Mouse (Mus musculus): ENCODE measurements around the gene Fam171a2. TPM values are rescaled to one million over a fixed set of nuclear protein-coding genes. Genes with fewer than 3 reads are reported as not detected.

The Fam171a2 gene
- polyA plus RNA-seq, 1 experiment from 2014 or later, result 2.0 TPM

GRCm38 (mm10) chr11:102400513-102401084, 46.9 kb downstream of the Fam171a2 start:
- H3K36me3 ChIP-seq (ENCODE audit: control insufficient read depth, insufficient read depth, low read length), result peaks cover 19% of the 10 kb centered on the region
- no peak for ATAC-seq (replicated peaks; ENCODE audit: low FRiP score)
- no peak overlapping the region for H3K4me2 ChIP-seq
- H3K9me3 ChIP-seq (ENCODE audit: control insufficient read depth, low read length), result no peaks in the 10 kb centered on the region
- H3K9ac ChIP-seq (ENCODE audit: low read depth, low read length), result no peak overlapping the region
- WGBS, result 24% methylated on average over 12 of the region's 12 CpGs
- no peak overlapping the region for H3K27ac ChIP-seq (ENCODE audit: low read depth, low read length)
- H3K27me3 ChIP-seq (replicated peaks; ENCODE audit: control insufficient read depth, insufficient read depth, low read length), result peaks cover 60% of the 10 kb centered on the region
- no peak overlapping the region for H3K4me3 ChIP-seq (ENCODE audit: low read depth, low read length)
- H3K4me1 ChIP-seq (replicated peaks; ENCODE audit: control insufficient read depth, insufficient read depth, low read length), result peaks cover 15% of the 10 kb centered on the region
- DNase-seq (ENCODE audit: low spot score), result no peak

- Histone ChIP-seq H3K36me3 (ENCODE audit: control insufficient read depth, insufficient read depth, low read length) (peaks cover 16% of the 10 kb centered on the region), H3K4me3 (ENCODE audit: low read depth, low read length) (peak overlapping the region; percentile 23; the same call in 1 of the 2 replicates), H3K9ac (ENCODE audit: low read depth, low read length) (peak overlapping the region; percentile 34; the same call in 1 of the 2 replicates), H3K4me2 (peak overlapping the region; percentile 54), H3K4me1 (replicated peaks; ENCODE audit: control insufficient read depth, insufficient read depth, low read length) (peaks cover 7% of the 10 kb centered on the region), H3K27me3 (replicated peaks; ENCODE audit: control insufficient read depth, insufficient read depth, low read length) (peaks cover 67% of the 10 kb centered on the region), H3K27ac (ENCODE audit: low read depth, low read length) (no peak overlapping the region), H3K9me3 (ENCODE audit: control insufficient read depth, low read length) (no peaks in the 10 kb centered on the region)
- ATAC-seq (replicated peaks; ENCODE audit: low FRiP score) (no peak), DNase-seq (ENCODE audit: low spot score) (no peak)
- 3% methylated on average over 34 of the region's 34 CpGs for WGBS
These were observed 47.8 kb downstream of the Fam171a2 start for GRCm38 (mm10) chr11:102399610-102400072.

DNA sequence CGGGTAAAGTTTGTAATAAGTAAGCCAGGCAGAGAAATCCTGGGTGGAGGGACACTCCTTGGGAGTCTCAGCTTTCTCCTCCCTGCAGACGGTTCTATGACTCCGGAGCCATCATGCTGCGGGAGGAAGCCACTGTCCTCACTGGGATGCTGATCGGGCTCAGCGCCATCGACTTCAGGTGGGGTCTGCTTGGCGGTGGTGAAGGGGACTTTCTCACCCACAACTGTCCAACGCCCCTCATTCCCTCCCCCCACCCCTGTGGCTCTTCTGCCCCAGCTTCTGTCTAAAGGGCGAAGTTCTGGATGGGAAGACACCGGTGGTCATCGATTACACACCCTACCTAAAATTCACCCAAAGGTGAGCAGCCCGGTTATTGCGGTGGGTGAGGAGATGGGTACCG, 48.4 kb downstream of the Fam171a2 start:
- Histone ChIP-seq H3K9ac (ENCODE audit: low read depth, low read length) (no peak overlapping the region), H3K4me3 (ENCODE audit: low read depth, low read length) (no peak overlapping the region), H3K4me2 (no peak overlapping the region), H3K36me3 (ENCODE audit: control insufficient read depth, insufficient read depth, low read length) (peaks cover 11% of the 10 kb centered on the region), H3K27me3 (replicated peaks; ENCODE audit: control insufficient read depth, insufficient read depth, low read length) (peaks cover 73% of the 10 kb centered on the region), H3K9me3 (ENCODE audit: control insufficient read depth, low read length) (no peaks in the 10 kb centered on the region), H3K4me1 (replicated peaks; ENCODE audit: control insufficient read depth, insufficient read depth, low read length) (peaks cover 5% of the 10 kb centered on the region), H3K27ac (ENCODE audit: low read depth, low read length) (no peak overlapping the region)
- DNase-seq (ENCODE audit: low spot score) (no peak), ATAC-seq (replicated peaks; ENCODE audit: low FRiP score) (no peak)
- WGBS, result 23% methylated on average over 15 of the region's 15 CpGs

DNA sequence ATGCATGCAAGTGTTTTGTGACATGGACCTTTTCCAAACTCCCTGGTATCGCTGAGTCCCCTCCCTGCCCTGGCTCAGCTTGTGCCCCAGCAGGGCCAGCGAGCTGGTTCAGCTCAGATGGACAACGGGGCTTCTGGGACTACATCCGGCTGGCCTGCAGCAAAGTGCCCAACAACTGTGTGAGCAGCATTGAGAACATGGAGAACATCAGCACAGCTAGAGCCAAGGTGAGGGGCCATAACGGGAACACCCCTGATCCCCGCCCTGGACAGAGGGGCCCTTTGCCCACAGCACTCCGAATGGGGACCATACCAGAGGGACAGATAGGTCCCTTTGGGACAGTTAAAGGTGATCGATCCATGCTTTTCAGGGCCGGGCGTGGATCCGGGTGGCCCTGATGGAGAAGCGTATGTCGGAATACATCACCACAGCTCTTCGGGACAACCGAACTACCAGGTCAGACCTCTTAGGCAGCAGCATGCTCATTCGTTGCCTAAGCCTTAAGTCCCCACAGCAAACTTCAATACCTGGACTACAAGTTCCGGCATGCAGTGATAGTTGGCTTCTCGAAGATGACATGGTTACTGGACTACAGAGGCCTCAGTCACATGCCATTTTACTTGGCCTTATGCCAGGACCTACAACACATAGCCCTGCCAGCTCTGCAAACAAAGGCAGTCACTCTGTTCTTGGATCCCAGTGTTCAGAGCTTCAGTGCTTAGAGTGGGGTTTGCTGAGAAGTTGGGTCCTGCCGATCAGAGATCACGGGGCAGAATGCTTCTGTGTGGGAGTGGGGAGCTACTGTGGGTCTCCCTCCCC, 49.3 kb downstream of the Fam171a2 start:
- Histone ChIP-seq H3K36me3 (ENCODE audit: control insufficient read depth, insufficient read depth, low read length) (peaks cover 4% of the 10 kb centered on the region), H3K4me1 (replicated peaks; ENCODE audit: control insufficient read depth, insufficient read depth, low read length) (peaks cover 5% of the 10 kb centered on the region), H3K9ac (ENCODE audit: low read depth, low read length) (no peak overlapping the region), H3K27me3 (replicated peaks; ENCODE audit: control insufficient read depth, insufficient read depth, low read length) (peaks cover 75% of the 10 kb centered on the region), H3K27ac (ENCODE audit: low read depth, low read length) (no peak overlapping the region), H3K9me3 (ENCODE audit: control insufficient read depth, low read length) (no peaks in the 10 kb centered on the region), H3K4me2 (no peak overlapping the region), H3K4me3 (ENCODE audit: low read depth, low read length) (no peak overlapping the region)
- DNase-seq (ENCODE audit: low spot score) (no peak), ATAC-seq (replicated peaks; ENCODE audit: low FRiP score) (no peak)
- 76% methylated on average over 20 of the region's 20 CpGs for WGBS

DNA sequence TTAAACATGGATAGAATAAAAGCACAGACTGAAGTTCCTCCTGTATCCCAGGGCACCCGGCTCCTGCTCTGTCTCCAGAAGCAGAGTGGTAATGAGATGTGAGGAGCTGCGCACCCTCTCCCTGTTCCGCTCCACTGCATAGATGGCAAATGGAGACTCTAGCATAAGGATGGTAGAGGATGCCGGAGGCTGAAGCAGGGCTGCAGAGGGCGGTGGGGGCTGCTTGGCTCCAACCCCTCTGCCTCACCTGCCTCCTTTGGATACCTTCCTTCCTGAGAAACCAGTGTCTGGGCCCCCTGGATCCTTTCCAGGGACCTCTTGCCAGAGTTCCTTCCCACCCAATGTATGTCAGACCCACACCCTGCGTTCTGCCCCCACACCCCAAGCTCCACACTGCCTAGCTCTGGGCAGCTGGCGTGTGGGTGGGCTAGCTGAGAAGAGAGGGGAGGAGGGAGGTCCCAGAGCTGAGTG, 50.8 kb downstream of the Fam171a2 start:
- Histone ChIP-seq H3K27ac (ENCODE audit: low read depth, low read length) (no peak overlapping the region), H3K9ac (ENCODE audit: low read depth, low read length) (no peak overlapping the region), H3K4me3 (ENCODE audit: low read depth, low read length) (no peak overlapping the region), H3K4me2 (no peak overlapping the region), H3K9me3 (ENCODE audit: control insufficient read depth, low read length) (no peaks in the 10 kb centered on the region), H3K27me3 (replicated peaks; ENCODE audit: control insufficient read depth, insufficient read depth, low read length) (peaks cover 76% of the 10 kb centered on the region), H3K4me1 (replicated peaks; ENCODE audit: control insufficient read depth, insufficient read depth, low read length) (peaks cover 5% of the 10 kb centered on the region), H3K36me3 (ENCODE audit: control insufficient read depth, insufficient read depth, low read length) (no peaks in the 10 kb centered on the region)
- WGBS, result 77% methylated on average over 7 of the region's 7 CpGs
- ATAC-seq (replicated peaks; ENCODE audit: low FRiP score) (no peak), DNase-seq (ENCODE audit: low spot score) (no peak)

GRCm38 (mm10) chr11:102396263-102396662, 51.2 kb downstream of the Fam171a2 start:
- ATAC-seq (replicated peaks; ENCODE audit: low FRiP score) (no peak), DNase-seq (ENCODE audit: low spot score) (no peak)
- WGBS, result 57% methylated on average over 6 of the region's 6 CpGs
- H3K9me3 ChIP-seq (ENCODE audit: control insufficient read depth, low read length), result no peaks in the 10 kb centered on the region
- no peak overlapping the region for H3K4me3 ChIP-seq (ENCODE audit: low read depth, low read length)
- H3K27me3 ChIP-seq (replicated peaks; ENCODE audit: control insufficient read depth, insufficient read depth, low read length), result peaks cover 75% of the 10 kb centered on the region
- H3K36me3 ChIP-seq (ENCODE audit: control insufficient read depth, insufficient read depth, low read length), result no peaks in the 10 kb centered on the region
- H3K27ac ChIP-seq (ENCODE audit: low read depth, low read length), result no peak overlapping the region
- no peak overlapping the region for H3K4me2 ChIP-seq
- H3K4me1 ChIP-seq (replicated peaks; ENCODE audit: control insufficient read depth, insufficient read depth, low read length), result peaks cover 5% of the 10 kb centered on the region
- H3K9ac ChIP-seq (ENCODE audit: low read depth, low read length), result no peak overlapping the region

- Histone ChIP-seq H3K4me2 (no peak overlapping the region), H3K27me3 (replicated peaks; ENCODE audit: control insufficient read depth, insufficient read depth, low read length) (peaks cover 69% of the 10 kb centered on the region), H3K4me1 (replicated peaks; ENCODE audit: control insufficient read depth, insufficient read depth, low read length) (peaks cover 5% of the 10 kb centered on the region), H3K4me3 (ENCODE audit: low read depth, low read length) (no peak overlapping the region), H3K9me3 (ENCODE audit: control insufficient read depth, low read length) (no peaks in the 10 kb centered on the region), H3K36me3 (ENCODE audit: control insufficient read depth, insufficient read depth, low read length) (no peaks in the 10 kb centered on the region), H3K9ac (ENCODE audit: low read depth, low read length) (no peak overlapping the region), H3K27ac (ENCODE audit: low read depth, low read length) (no peak overlapping the region)
- DNase-seq (ENCODE audit: low spot score) (no peak), ATAC-seq (replicated peaks; ENCODE audit: low FRiP score) (no peak)
- 16% methylated on average over 5 of the region's 5 CpGs for WGBS
These were observed 52.2 kb downstream of the Fam171a2 start for GRCm38 (mm10) chr11:102395250-102395649.

DNA sequence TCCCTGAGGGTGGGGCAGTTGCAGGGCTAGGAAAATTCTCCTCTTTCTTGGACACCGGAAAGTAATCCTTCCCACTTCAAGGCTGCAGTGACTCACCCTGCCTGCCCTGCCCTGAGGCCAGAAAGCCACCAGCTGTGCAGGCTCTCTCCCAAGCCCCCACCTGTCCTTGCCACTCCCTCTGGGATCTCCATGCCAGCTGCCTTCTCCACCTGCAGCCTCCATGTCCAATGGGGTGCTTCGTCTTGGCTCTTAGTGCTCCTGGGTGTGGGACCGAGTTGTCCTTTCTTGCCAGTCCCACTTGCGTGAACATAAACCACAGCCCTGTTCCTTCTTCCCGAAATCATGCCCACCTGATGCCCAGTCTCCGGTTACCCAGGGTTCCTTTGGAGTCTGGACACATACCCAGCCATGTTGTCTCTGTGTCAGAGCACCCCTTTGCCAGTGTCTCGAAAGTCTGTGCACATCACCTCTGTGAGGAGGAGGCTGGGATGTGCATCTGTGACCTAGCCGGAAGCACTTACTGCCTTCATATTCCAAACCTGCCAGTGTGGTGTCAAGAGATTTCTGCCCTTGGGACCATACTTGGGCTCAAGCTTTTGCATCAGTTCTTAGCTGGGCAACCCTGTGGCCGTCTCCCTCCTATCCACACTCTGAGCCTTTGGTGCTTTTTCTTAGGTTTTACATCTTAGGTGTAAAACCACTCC, 52.9 kb downstream of the Fam171a2 start:
- no peak overlapping the region for H3K4me3 ChIP-seq (ENCODE audit: low read depth, low read length)
- H3K36me3 ChIP-seq (ENCODE audit: control insufficient read depth, insufficient read depth, low read length), result no peaks in the 10 kb centered on the region
- no peak overlapping the region for H3K27ac ChIP-seq (ENCODE audit: low read depth, low read length)
- H3K4me1 ChIP-seq (replicated peaks; ENCODE audit: control insufficient read depth, insufficient read depth, low read length), result no peaks in the 10 kb centered on the region; the same call in 1 of the 2 replicates
- no peak overlapping the region for H3K4me2 ChIP-seq
- WGBS, result 77% methylated on average over 9 of the region's 9 CpGs
- peaks cover 62% of the 10 kb centered on the region for H3K27me3 ChIP-seq (replicated peaks; ENCODE audit: control insufficient read depth, insufficient read depth, low read length)
- no peak overlapping the region for H3K9ac ChIP-seq (ENCODE audit: low read depth, low read length)
- no peak for ATAC-seq (replicated peaks; ENCODE audit: low FRiP score)
- DNase-seq (ENCODE audit: low spot score), result no peak
- H3K9me3 ChIP-seq (ENCODE audit: control insufficient read depth, low read length), result no peaks in the 10 kb centered on the region

All from liver, embryonic 11.5 days (tissue).